26 mouse cellular contexts compared by ENCODE assay signal in the genomic region with DNA sequence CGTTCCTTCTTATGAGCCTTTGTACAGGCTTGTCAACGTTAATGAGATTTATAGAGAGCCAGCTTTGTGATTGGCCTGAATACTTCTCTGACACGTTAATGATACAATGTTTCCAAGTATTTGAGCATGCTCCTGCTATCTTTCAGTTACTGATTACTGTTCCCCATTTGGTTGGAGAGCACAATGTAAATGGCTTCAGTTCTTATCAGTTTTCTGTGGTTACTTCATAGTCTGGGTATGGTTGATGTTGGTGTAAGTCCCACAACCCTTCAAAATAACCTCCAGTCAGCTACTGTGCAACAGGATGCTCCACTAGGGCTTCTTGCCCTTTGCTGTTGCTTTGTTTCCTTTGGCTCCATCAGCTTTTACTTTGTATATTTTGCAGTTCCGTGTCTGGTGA.
DNase-seq lines count a peak whose midpoint lies in the region; ATAC-seq lines count a peak whose summit lies in the region.
"Had no signal": no experiment of that assay in that cellular context is flagged by ENCODE, and none has a peak within 500 bp of the region (broad histone marks: within the 10 kb centered on the region; RNA-seq: fewer than 3 reads in every experiment).

No protein-coding gene starts in this region.

- H3K27me3 ChIP-seq in heart, embryonic 15.5 days, result no peaks in the 10 kb centered on the region
- no peaks in the 10 kb centered on the region for H3K27me3 ChIP-seq in heart, embryonic 11.5 days (ENCODE audit: control insufficient read depth, insufficient read depth, low read length)
- no peaks in the 10 kb centered on the region; the same call in 1 of the 2 replicates for H3K27me3 ChIP-seq in kidney, embryonic 16.5 days (ENCODE audit: insufficient read depth, low read length)
- H3K27me3 ChIP-seq: embryonic facial prominence, embryonic 12.5 days; liver, embryonic 12.5 days; megakaryocyte, embryonic 14.5 days; midbrain, embryonic 12.5 days; neural tube, embryonic 12.5 days had no signal

- H3K27ac ChIP-seq in heart, embryonic 15.5 days, result peak overlapping the region; percentile 64
- no peak overlapping the region for H3K27ac ChIP-seq in heart, embryonic 11.5 days (ENCODE audit: low read depth, low read length)
- no peak overlapping the region for H3K27ac ChIP-seq in kidney, embryonic 16.5 days (ENCODE audit: low read length)
- H3K27ac ChIP-seq: embryonic facial prominence, embryonic 12.5 days; liver, embryonic 12.5 days; midbrain, embryonic 12.5 days; neural tube, embryonic 12.5 days had no signal

- peak; percentile 82 for ATAC-seq in heart, embryonic 15.5 days (replicated peaks; ENCODE audit: insufficient number of reproducible peaks, insufficient read depth, low FRiP score, low read depth)
- no peak for ATAC-seq in heart, embryonic 11.5 days (replicated peaks; ENCODE audit: insufficient number of reproducible peaks, low FRiP score, low TSS enrichment)
- peak; percentile 42; the same call in 1 of the 2 replicates for ATAC-seq in kidney, embryonic 16.5 days (ENCODE audit: low FRiP score, low TSS enrichment)
- ATAC-seq: forebrain, embryonic 14.5 days; hindbrain, embryonic 16.5 days; liver, embryonic 12.5 days; liver, postnatal 0 days had no signal

- H3K9me3 ChIP-seq in heart, embryonic 15.5 days (replicated peaks), result no peaks in the 10 kb centered on the region
- H3K9me3 ChIP-seq in heart, embryonic 11.5 days (replicated peaks; ENCODE audit: control insufficient read depth, low read length), result no peaks in the 10 kb centered on the region
- H3K9me3 ChIP-seq in kidney, embryonic 16.5 days (ENCODE audit: low read length), result no peaks in the 10 kb centered on the region
- H3K9me3 ChIP-seq: embryonic facial prominence, embryonic 12.5 days; liver, embryonic 12.5 days; megakaryocyte, embryonic 14.5 days; midbrain, embryonic 12.5 days; neural tube, embryonic 12.5 days had no signal

- H3K4me2 ChIP-seq in heart, embryonic 15.5 days, result no peak overlapping the region
- H3K4me2 ChIP-seq in heart, embryonic 11.5 days, result no peak overlapping the region
- no peak overlapping the region for H3K4me2 ChIP-seq in kidney, embryonic 16.5 days (replicated peaks; ENCODE audit: low read depth, low read length)
- H3K4me2 ChIP-seq: embryonic facial prominence, embryonic 12.5 days; liver, embryonic 12.5 days; midbrain, embryonic 12.5 days; neural tube, embryonic 12.5 days had no signal

- no peaks in the 10 kb centered on the region for H3K36me3 ChIP-seq in heart, embryonic 15.5 days
- no peaks in the 10 kb centered on the region for H3K36me3 ChIP-seq in heart, embryonic 11.5 days (ENCODE audit: control insufficient read depth, insufficient read depth, low read length)
- H3K36me3 ChIP-seq in kidney, embryonic 16.5 days (ENCODE audit: insufficient read depth, low read length), result no peaks in the 10 kb centered on the region
- H3K36me3 ChIP-seq: embryonic facial prominence, embryonic 12.5 days; liver, embryonic 12.5 days; midbrain, embryonic 12.5 days; neural tube, embryonic 12.5 days had no signal

- H3K9ac ChIP-seq in heart, embryonic 15.5 days, result no peak overlapping the region
- H3K9ac ChIP-seq in heart, embryonic 11.5 days (ENCODE audit: low read depth, low read length), result no peak overlapping the region
- no peak overlapping the region for H3K9ac ChIP-seq in kidney, embryonic 16.5 days (replicated peaks; ENCODE audit: low read length)
- H3K9ac ChIP-seq: embryonic facial prominence, embryonic 12.5 days; liver, embryonic 12.5 days; liver, postnatal 0 days; midbrain, embryonic 12.5 days; neural tube, embryonic 12.5 days had no signal

- peaks cover 14% of the 10 kb centered on the region; the same call in 1 of the 2 replicates for H3K4me1 ChIP-seq in heart, embryonic 15.5 days (replicated peaks)
- no peaks in the 10 kb centered on the region for H3K4me1 ChIP-seq in heart, embryonic 11.5 days (ENCODE audit: control insufficient read depth, insufficient read depth, low read length)
- no peaks in the 10 kb centered on the region for H3K4me1 ChIP-seq in kidney, embryonic 16.5 days (ENCODE audit: insufficient read depth, low read length)
- H3K4me1 ChIP-seq: embryonic facial prominence, embryonic 12.5 days; liver, embryonic 12.5 days; megakaryocyte, embryonic 14.5 days; midbrain, embryonic 12.5 days; neural tube, embryonic 12.5 days had no signal

- DNase-seq in kidney, adult 18-20 months, result no peak
- DNase-seq in lung, postnatal 10 days, result peak; percentile 33
- no peak for DNase-seq in lung, postnatal 25 days (ENCODE audit: low spot score)
- DNase-seq: adrenal gland, postnatal 25 days; B cell, adult 2 months; cerebellum, adult 11-12 months; cerebellum, adult 9-11 months; embryo, embryonic 11 days; gastrocnemius, postnatal 14 days; kidney, adult 8-10 months; layer of hippocampus, postnatal 36 days; left cerebral cortex, postnatal 4 days; liver, postnatal 0 days; right cerebral cortex, adult 18-20 months; spleen, adult 18-20 months had no signal

- no peak overlapping the region for H3K4me3 ChIP-seq in heart, embryonic 15.5 days
- H3K4me3 ChIP-seq in heart, embryonic 11.5 days (ENCODE audit: low read depth, low read length), result no peak overlapping the region
- H3K4me3 ChIP-seq in kidney, embryonic 16.5 days (ENCODE audit: low read length), result no peak overlapping the region
- H3K4me3 ChIP-seq: embryonic facial prominence, embryonic 12.5 days; liver, embryonic 12.5 days; megakaryocyte, embryonic 14.5 days; midbrain, embryonic 12.5 days; myocyte; neural tube, embryonic 12.5 days had no signal

- WGBS in heart, embryonic 15.5 days, result 30% methylated on average over 4 of the region's 4 CpGs
- 46% methylated on average over 4 of the region's 4 CpGs for WGBS in heart, embryonic 11.5 days (ENCODE audit: insufficient replicate concordance)
- WGBS in kidney, embryonic 16.5 days, result 52% methylated on average over 4 of the region's 4 CpGs
